Mouse (Mus musculus) limb, embryonic 14.5 days (tissue): ENCODE results near the gene Mettl21c. TPM values are rescaled to one million over a fixed set of nuclear protein-coding genes. Genes with fewer than 3 reads are reported as not detected.

ENCODE experiments used
- ATAC-seq: fragments of 200-750 bp; cut with Nextera tagmentation; 2 replicates; pipeline ENCODE4 v1.8.0; 2017; ENCODE audit warnings: low read depth, moderate number of reproducible peaks, moderate TSS enrichment; ENCODE audit not compliant: low FRiP score
- DNase-seq: peaks from one replicate; pipeline ENCODE4 v3.0.0-alpha.2; 2015; ENCODE audit warnings: low spot score
- H3K27ac ChIP-seq: fragments of 300-500 bp; sonication (generic); replicated peaks from 2 replicates; pipeline ENCODE4 v1.5.1; 2014; ENCODE audit warnings: low read depth, mild to moderate bottlenecking, low read length, moderate library complexity, mixed read lengths
- H3K27me3 ChIP-seq: fragments of 300-500 bp; sonication (generic); 2 replicates; pipeline ENCODE4 v1.6.1; 2014; ENCODE audit warnings: low read length, mixed read lengths; ENCODE audit not compliant: control insufficient read depth, insufficient read depth
- H3K36me3 ChIP-seq: fragments of 300-500 bp; sonication (generic); 2 replicates; pipeline ENCODE4 v1.6.1; 2014; ENCODE audit warnings: mild to moderate bottlenecking, low read length, moderate library complexity, mixed read lengths; ENCODE audit not compliant: control insufficient read depth, insufficient read depth
- H3K4me1 ChIP-seq: fragments of 300-500 bp; sonication (generic); 2 replicates; pipeline ENCODE4 v1.6.1; 2014; ENCODE audit warnings: antibody characterized with exemption, low read length, mixed read lengths; ENCODE audit not compliant: control insufficient read depth, insufficient read depth
- H3K4me2 ChIP-seq: fragments of 300-500 bp; sonication (generic); replicated peaks from 2 replicates; pipeline ENCODE4 v1.6.1; 2014; ENCODE audit warnings: low read depth, mild to moderate bottlenecking, low read length, moderate library complexity; ENCODE audit not compliant: severe bottlenecking
- H3K4me3 ChIP-seq: fragments of 300-500 bp; sonication (generic); replicated peaks from 2 replicates; pipeline ENCODE4 v1.5.1; 2014; ENCODE audit warnings: low read length
- H3K9ac ChIP-seq: fragments of 300-500 bp; sonication (generic); 2 replicates; pipeline ENCODE4 v1.6.1; 2014; ENCODE audit warnings: mild to moderate bottlenecking, low read depth, low read length, moderate library complexity; ENCODE audit not compliant: severe bottlenecking
- H3K9me3 ChIP-seq: fragments of 300-500 bp; sonication (generic); 2 replicates; pipeline ENCODE4 v1.6.1; 2016; ENCODE audit warnings: low read length; ENCODE audit not compliant: control insufficient read depth
- POLR2A ChIP-seq: fragments of 200-500 bp; IDR thresholded peaks from 2 replicates; pipeline ENCODE4 v1.8.0; 2012; ENCODE audit warnings: inconsistent platforms, mild to moderate bottlenecking, moderate library complexity, borderline replicate concordance; ENCODE audit not compliant: insufficient read depth, insufficient read length; ENCODE audit errors: extremely low read depth
- whole genome bisulfite sequencing: fragments of 180-500 bp; shearing (Covaris S2); extraction: QIAGEN DNeasy Blood & Tissue Kit; methylation state at CpG from one replicate; pipeline ENCODE4 v1.1.7; 2014; 5-methylcytosine and 5-hydroxymethylcytosine counted together
- polyA plus RNA-seq, 2 experiments: library from polyadenylated mRNA; depleted of rRNA in 1 of 2; stranded (reverse) in 1 of 2; unstranded in 1 of 2; fragments of >200 nt; fragmentation: Nextera tagmentation in 1 of 2; extraction: Ambion mirVana in 1 of 2; gene quantifications; 2 replicates each; pipeline versions ENCODE4 v1.2.1 to v1.2.3; 2012 to 2014

Gene Mettl21c
- polyA plus RNA-seq, 2 experiments, result 0.61 to 0.62 TPM

DNA sequence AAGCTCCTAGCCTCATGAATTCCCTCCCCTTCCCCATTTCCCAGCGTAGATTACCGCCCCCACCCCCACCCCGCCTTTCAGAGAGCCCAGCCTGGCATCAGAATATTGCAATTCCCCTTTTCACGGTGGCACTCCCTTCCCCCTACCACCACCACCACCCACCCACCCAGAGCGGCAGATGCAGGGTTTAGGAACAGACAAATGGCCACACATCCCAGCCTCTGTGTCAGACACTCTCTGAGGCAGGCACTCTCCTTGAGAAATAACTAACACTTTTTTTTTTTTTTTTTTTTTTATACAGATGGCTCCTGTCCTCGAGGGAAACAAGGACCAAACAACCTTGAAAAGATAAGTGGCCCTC is 22.7 kb upstream of the Mettl21c start:
- 3% methylated on average over 6 of the region's 6 CpGs for WGBS
- H3K4me3 ChIP-seq, result peak overlapping the region; percentile 43
- H3K27ac ChIP-seq, result no peak overlapping the region
- H3K4me1 ChIP-seq, result no peaks in the 10 kb centered on the region
- DNase-seq (no peak), ATAC-seq (peak; percentile 50)
- peak overlapping the region; percentile 67 for H3K9ac ChIP-seq
- H3K36me3 ChIP-seq, result no peaks in the 10 kb centered on the region
- no peaks in the 10 kb centered on the region for H3K9me3 ChIP-seq
- no peaks in the 10 kb centered on the region for H3K27me3 ChIP-seq
- peak overlapping the region; percentile 62 for H3K4me2 ChIP-seq
- no peak for TF ChIP-seq POLR2A

DNA sequence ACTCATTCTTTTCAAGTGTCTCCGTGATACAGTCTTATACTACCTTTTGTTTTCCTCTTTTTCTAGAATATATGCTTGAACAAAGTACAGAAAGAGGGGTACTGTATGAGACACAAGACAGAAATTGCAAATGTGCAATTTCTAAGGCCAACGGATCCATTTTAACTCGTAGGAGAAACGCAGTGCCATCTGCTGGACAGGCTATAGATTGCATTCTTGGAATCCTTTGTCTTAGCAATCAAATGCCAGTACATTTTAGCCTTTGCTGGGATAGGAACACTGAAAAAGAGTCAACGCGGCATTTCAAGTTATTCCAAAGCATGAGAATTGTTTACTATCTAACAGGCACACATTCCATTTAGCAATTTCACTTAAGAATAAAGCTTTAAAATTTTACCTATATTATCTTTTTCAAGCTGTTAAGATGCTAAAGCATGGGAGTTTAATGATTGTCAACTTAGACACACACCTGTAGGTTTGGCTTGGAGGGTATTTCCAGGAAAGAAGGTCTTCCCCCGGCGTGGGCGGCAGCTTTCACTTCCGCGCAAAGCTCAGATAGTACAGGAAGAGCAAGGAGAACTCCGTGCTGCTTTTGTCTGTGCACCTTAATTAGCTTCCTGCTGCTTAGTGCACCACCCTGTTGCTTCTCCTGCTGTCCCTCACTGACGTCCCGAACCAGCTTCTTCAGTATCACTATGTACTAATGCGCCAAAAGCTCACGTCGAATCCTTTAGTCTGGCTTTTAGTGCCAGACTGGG is 22.1 kb upstream of the Mettl21c start:
- peak overlapping the region; percentile 67 for H3K9ac ChIP-seq
- 3% methylated on average over 17 of the region's 17 CpGs for WGBS
- H3K27ac ChIP-seq, result no peak overlapping the region
- ATAC-seq (peak; percentile 57), DNase-seq (peak; percentile 89)
- no peaks in the 10 kb centered on the region for H3K9me3 ChIP-seq
- peak overlapping the region; percentile 43 for H3K4me3 ChIP-seq
- H3K4me2 ChIP-seq, result peak overlapping the region; percentile 62
- H3K27me3 ChIP-seq, result no peaks in the 10 kb centered on the region
- no peaks in the 10 kb centered on the region for H3K36me3 ChIP-seq
- TF ChIP-seq POLR2A, result 0 out of 2 replicates have a peak, but pooled peaks have one; percentile 29
- no peaks in the 10 kb centered on the region for H3K4me1 ChIP-seq

DNA sequence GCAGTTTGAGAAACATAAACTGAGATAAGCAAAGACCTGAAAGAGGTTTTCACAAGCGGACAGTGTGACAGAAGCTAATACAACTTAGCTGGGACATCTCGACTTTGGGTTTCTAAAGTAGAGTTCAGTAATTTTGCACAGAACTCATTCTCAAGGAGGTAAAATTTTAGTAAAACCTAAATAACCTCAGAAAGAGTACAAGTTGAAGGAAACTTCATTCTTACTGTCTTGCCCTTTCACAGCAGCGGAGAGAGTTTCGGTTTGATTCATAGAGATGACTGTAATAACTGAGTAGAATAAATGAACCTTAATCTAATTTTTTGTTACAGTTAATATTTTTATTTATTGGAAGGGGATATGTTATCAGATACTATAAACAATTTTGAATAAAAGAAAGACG is 13.1 kb upstream of the Mettl21c start:
- no peak for DNase-seq
- H3K27ac ChIP-seq, result no peak overlapping the region
- ATAC-seq, result no peak
- no peak overlapping the region for H3K4me3 ChIP-seq
- no peak overlapping the region for H3K9ac ChIP-seq
- no peaks in the 10 kb centered on the region for H3K4me1 ChIP-seq
- no peaks in the 10 kb centered on the region for H3K9me3 ChIP-seq
- no peaks in the 10 kb centered on the region for H3K36me3 ChIP-seq
- WGBS, result 87% methylated on average over 5 of the region's 5 CpGs
- TF ChIP-seq POLR2A, result no peak
- no peak overlapping the region for H3K4me2 ChIP-seq
- H3K27me3 ChIP-seq, result no peaks in the 10 kb centered on the region

DNA sequence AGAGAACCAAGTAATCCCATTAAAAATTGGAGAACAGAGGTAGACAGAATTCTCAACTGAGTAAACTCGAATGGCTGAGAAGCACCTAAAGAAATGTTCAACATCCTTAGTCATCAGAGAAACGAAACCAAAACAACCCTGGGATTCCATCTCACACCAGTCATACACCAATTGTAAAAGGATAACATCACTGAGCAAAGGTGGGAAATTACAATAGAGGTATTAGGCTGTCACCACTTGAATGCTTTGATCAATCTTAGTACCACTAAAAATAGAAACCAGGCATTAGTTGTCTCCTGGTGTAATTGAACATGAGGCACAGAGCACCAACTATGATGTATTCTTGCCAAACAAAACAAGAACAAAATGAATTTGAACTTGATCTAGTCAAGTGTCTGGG is 12.4 kb upstream of the Mettl21c start:
- no peak overlapping the region for H3K9ac ChIP-seq
- H3K9me3 ChIP-seq, result no peaks in the 10 kb centered on the region
- H3K27ac ChIP-seq, result no peak overlapping the region
- no peaks in the 10 kb centered on the region for H3K4me1 ChIP-seq
- ATAC-seq, result no peak
- 77% methylated on average over 2 of the region's 2 CpGs for WGBS
- no peaks in the 10 kb centered on the region for H3K27me3 ChIP-seq
- no peak for TF ChIP-seq POLR2A
- no peak overlapping the region for H3K4me2 ChIP-seq
- H3K36me3 ChIP-seq, result no peaks in the 10 kb centered on the region
- no peak overlapping the region for H3K4me3 ChIP-seq
- no peak for DNase-seq

DNA sequence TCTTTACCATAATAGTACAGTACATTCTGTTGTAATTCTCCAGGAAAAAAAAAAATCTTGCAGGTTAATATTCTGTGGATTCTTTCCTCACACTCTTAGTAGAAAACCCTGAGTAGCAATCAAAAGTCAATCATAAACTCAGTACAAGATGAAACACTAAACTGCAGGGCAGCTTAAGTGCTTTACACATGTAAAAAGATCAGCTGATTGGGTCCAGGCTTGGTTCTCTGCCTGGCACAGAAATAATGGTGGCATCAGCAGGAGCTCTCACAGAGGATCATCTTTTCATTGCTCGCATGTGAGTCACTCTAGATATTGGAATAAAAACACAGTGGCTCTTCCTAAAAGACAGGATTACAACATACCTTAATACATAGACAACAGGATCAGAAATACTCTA is 7.8 kb upstream of the Mettl21c start:
- Histone ChIP-seq H3K9me3 (no peaks in the 10 kb centered on the region), H3K4me1 (no peaks in the 10 kb centered on the region), H3K27me3 (no peaks in the 10 kb centered on the region), H3K36me3 (no peaks in the 10 kb centered on the region), H3K4me3 (no peak overlapping the region), H3K4me2 (no peak overlapping the region), H3K9ac (no peak overlapping the region), H3K27ac (no peak overlapping the region)
- DNase-seq, result no peak
- 84% methylated on average over 1 of the region's 1 CpGs for WGBS
- ATAC-seq, result no peak
- TF ChIP-seq POLR2A, result no peak
